Mouse (Mus musculus): ENCODE data around the gene 4930556J24Rik.
"Not testable (repeated sequence)": the region's sequence is repeated elsewhere in the genome, so short reads cannot be mapped to it uniquely, and the experiment has no call there.

The 4930556J24Rik gene

GRCm38 (mm10) chr11:3920476-3920875 is 56.1 kb downstream of the 4930556J24Rik start:
- no peak for DNase-seq

GRCm38 (mm10) chr11:3918738-3919137 is 57.8 kb downstream of the 4930556J24Rik start:
- DNase-seq: peak; percentile 16 to 41

GRCm38 (mm10) chr11:3914109-3914840 is 62.3 kb downstream of the 4930556J24Rik start, which contains the start of gene Slc35e4:
Slc35e4 (minus strand) TSS chr11:3914664.
- DNase-seq: peak; percentile 93

GRCm38 (mm10) chr11:3913316-3914108 is 63.1 kb downstream of the 4930556J24Rik start:
- peak; percentile 88 to 92 for DNase-seq

- peak; percentile 34 to 62 for DNase-seq
Observed at GRCm38 (mm10) chr11:3912875-3913271, 63.7 kb downstream of the 4930556J24Rik start.

- peak in 1 of 2 experiments; percentile 42 for DNase-seq
Observed at GRCm38 (mm10) chr11:3912100-3912874, 64.3 kb downstream of the 4930556J24Rik start.

- DNase-seq: not testable (repeated sequence)
Observed at GRCm38 (mm10) chr11:3911440-3911839, 65.1 kb downstream of the 4930556J24Rik start.

GRCm38 (mm10) chr11:3910513-3911310 is 65.9 kb downstream of the 4930556J24Rik start:
- DNase-seq: peak in 1 of 2 experiments; percentile 31

- DNase-seq: no peak
Observed at GRCm38 (mm10) chr11:3909236-3909635, 67.3 kb downstream of the 4930556J24Rik start.

GRCm38 (mm10) chr11:3905446-3905845 is 71.1 kb downstream of the 4930556J24Rik start:
- DNase-seq: no peak

GRCm38 (mm10) chr11:3904673-3905072 is 71.9 kb downstream of the 4930556J24Rik start:
- DNase-seq: no peak

- DNase-seq: peak; percentile 61 to 75
Observed at GRCm38 (mm10) chr11:3903046-3903445, 73.5 kb downstream of the 4930556J24Rik start.

GRCm38 (mm10) chr11:3902516-3902915 is 74.1 kb downstream of the 4930556J24Rik start:
- DNase-seq: no peak

- no peak for DNase-seq
Observed at GRCm38 (mm10) chr11:3900296-3900695, 76.3 kb downstream of the 4930556J24Rik start.

GRCm38 (mm10) chr11:3895933-3896332 is 80.6 kb downstream of the 4930556J24Rik start:
- DNase-seq: no peak

- no peak for DNase-seq
Observed at GRCm38 (mm10) chr11:3895458-3895857, 81.1 kb downstream of the 4930556J24Rik start.

GRCm38 (mm10) chr11:3894406-3895281 is 81.9 kb downstream of the 4930556J24Rik start, which contains the start of the genes 4921536K21Rik and Dusp18:
4921536K21Rik (minus strand) TSS chr11:3895098.
Dusp18 (plus strand) TSS chr11:3895240.
- peak; percentile 95 to 96 for DNase-seq

GRCm38 (mm10) chr11:3893970-3894369 is 82.6 kb downstream of the 4930556J24Rik start:
- DNase-seq: no peak

Measured in kidney, postnatal 4 days (tissue).